ENCODE assay signal across 8 mouse cellular contexts in the genomic region with DNA sequence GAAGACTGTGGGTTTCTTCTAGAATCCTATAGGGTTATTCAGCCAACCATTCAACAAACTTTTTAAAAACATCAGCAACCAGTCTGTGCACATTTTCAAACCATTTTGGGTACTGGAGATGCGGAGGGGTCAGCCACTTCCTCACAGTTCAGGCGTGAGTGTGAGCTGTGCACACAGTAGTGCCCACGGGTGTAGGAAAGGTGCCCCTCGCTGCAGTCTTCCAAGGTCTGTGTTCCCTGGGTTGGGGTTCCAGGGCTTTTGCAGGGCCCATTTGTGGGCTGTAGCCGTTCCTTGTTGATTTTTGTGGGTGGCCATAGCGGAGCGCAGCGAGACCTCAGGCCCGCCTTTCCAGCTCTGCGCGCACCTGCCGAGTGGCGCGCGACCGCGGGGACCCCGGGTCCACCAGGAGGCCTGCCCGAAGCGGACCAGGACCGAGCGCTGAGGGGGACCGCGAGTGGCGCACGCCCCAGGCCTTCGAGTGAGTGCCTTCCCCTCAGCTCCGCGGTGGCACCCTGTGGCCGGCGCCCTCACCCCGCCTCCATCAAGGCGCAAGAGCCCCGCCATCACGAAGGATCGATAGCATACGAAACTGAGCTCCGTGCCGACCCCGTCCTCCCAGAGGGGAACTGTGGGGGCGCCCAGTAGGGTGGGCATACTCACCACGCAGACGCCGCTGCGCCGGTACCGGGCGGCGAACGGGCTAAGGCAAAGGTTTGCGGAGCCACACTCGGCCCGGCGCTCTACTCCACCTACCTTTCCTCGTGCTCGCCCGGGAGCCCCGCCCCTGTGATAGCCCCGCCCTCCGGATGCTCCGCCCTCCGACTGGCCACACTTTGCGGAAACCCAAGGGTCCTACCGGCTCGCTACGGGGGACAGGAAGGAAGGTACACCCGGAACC. TPM values are rescaled to one million over a fixed set of nuclear protein-coding genes. Genes with fewer than 3 reads are reported as not detected.
DNase-seq lines count a peak whose midpoint lies in the region; ATAC-seq lines count a peak whose summit lies in the region.

A gene (minus strand): TSS at position 780 of the 898 bp plus-strand sequence.

- DNase-seq in WW6 (ENCODE audit: low read depth, low spot score), result peak; percentile 68
- peak; percentile 63 to 87 for DNase-seq in cerebellum, postnatal 4 days (ENCODE audit: low spot score in 2 of 2)
- peak; percentile 82 for DNase-seq in gastrocnemius, adult 18-20 months (ENCODE audit: low spot score)
- DNase-seq in left cerebral cortex, adult 11 months (ENCODE audit: low spot score), result peak; percentile 61
- DNase-seq in lung, postnatal 36 days, result peak; percentile 96
- peak; percentile 88 for DNase-seq in retina, postnatal 1 day
- DNase-seq in urinary bladder, adult 18-20 months (ENCODE audit: low spot score in 2 of 2), result peak; percentile 89 to 98

- no peaks in the 10 kb centered on the region for H3K27me3 ChIP-seq in hindbrain, embryonic 16.5 days (replicated peaks; ENCODE audit: control insufficient read depth, insufficient read depth, low read length)

- 2% methylated on average over 61 of the region's 67 CpGs for WGBS in hindbrain, embryonic 16.5 days

- peak within 1 kb of the TSS; percentile 65 for H3K27ac ChIP-seq in hindbrain, embryonic 16.5 days (ENCODE audit: low read depth, low read length)

- H3K4me1 ChIP-seq in hindbrain, embryonic 16.5 days (ENCODE audit: control insufficient read depth, insufficient read depth, low read depth, low read length), result peaks cover 8% of the 10 kb centered on the region

- peak within 1 kb of the TSS; percentile 96 for H3K4me2 ChIP-seq in hindbrain, embryonic 16.5 days (ENCODE audit: low read length)

- no peaks in the 10 kb centered on the region for H3K9me3 ChIP-seq in hindbrain, embryonic 16.5 days (ENCODE audit: control insufficient read depth, low read length)

- ATAC-seq in hindbrain, embryonic 16.5 days, result peak; percentile 92

- no peaks in the 10 kb centered on the region for H3K36me3 ChIP-seq in hindbrain, embryonic 16.5 days (ENCODE audit: control insufficient read depth, insufficient read depth, low read length)

- H3K9ac ChIP-seq in hindbrain, embryonic 16.5 days (ENCODE audit: low read depth, low read length), result peak within 1 kb of the TSS; percentile 81

- H3K4me3 ChIP-seq in hindbrain, embryonic 16.5 days (ENCODE audit: low read length), result peak within 1 kb of the TSS; percentile 75

RNA-seq across cellular contexts. Expression of the gene that starts here (rescaled TPM):
- under 1 TPM; 0.39 to 0.78 TPM for total RNA-seq in gastrocnemius, adult 18-20 months (2021)
- 43.0 and 45.6 TPM in 2 replicates for polyA plus RNA-seq in hindbrain, embryonic 16.5 days (2015; fragmentation: Nextera tagmentation; extraction: Ambion mirVana)

Comparison
In these comparisons a context has a peak if more than half of its experiments do, and no peak if none do; other contexts are left out.
1. Peak in every context shown above with its lines: DNase-seq, ATAC-seq, H3K4me3 ChIP-seq and H3K27ac ChIP-seq.
2. Peak in DNase-seq in gastrocnemius, adult 18-20 months; RNA of the gene not detected or under 1 TPM.